In the genomic region with DNA sequence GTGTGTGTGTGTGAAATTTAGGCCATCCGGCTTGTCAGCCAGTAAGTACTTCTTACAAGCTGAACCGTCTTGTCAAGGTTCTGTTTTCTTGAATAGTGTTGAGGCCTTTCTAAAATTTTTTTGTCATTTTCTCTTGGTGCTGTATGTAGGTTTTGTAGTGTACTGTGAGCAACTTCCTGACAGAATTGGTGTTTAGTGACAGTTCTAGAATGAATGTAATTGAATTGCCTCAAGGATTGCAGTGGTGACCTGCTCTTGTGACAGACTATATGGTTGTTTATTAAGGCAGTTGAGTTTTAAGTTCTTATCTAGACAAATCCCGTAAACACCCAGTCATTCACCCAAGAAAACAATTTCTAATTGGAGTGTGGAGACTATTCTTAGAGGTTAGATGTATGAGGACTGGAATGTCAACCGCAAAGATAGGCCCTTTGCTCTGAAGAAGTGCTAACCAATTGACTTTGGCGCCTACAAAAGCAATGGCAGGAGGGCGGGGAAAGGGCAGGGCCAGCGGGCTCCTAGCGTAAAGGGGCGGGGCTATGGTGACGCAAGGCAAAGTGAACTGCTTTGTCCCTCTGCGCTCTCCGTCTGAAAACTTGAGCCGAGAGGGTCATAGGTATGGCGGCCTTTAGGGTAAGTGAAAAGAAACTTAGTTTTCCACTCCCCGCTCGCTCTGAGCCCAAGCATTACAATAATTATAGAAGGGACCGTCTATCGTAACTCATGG, we compare ENCODE assay signal across 8 mouse cellular contexts. TPM values are rescaled to one million over a fixed set of nuclear protein-coding genes. Genes with fewer than 3 reads are reported as not detected.
DNase-seq lines count a peak whose midpoint lies in the region; ATAC-seq and TF ChIP-seq lines count a peak whose summit lies in the region.

Gene Apool (plus strand): TSS at position 531 of the 727 bp plus-strand sequence.

- H3K9me3 ChIP-seq in kidney, embryonic 14.5 days (ENCODE audit: control insufficient read depth, low read length), result no peaks in the 10 kb centered on the region
- no peaks in the 10 kb centered on the region for H3K9me3 ChIP-seq in limb, embryonic 15.5 days

- H3K4me2 ChIP-seq in kidney, embryonic 14.5 days (replicated peaks; ENCODE audit: low read depth, low read length), result peak within 1 kb of the TSS; percentile 36
- H3K4me2 ChIP-seq in limb, embryonic 15.5 days, result peak within 1 kb of the TSS; percentile 31

- no peaks in the 10 kb centered on the region for H3K36me3 ChIP-seq in kidney, embryonic 14.5 days (ENCODE audit: control insufficient read depth, insufficient read depth, low read length)
- H3K36me3 ChIP-seq in limb, embryonic 15.5 days, result no peaks in the 10 kb centered on the region

- ATAC-seq in kidney, embryonic 14.5 days (ENCODE audit: low FRiP score, low TSS enrichment), result peak; percentile 97
- ATAC-seq in limb, embryonic 15.5 days (ENCODE audit: insufficient number of reproducible peaks, low FRiP score, low TSS enrichment, low read depth), result peak; percentile 80

- 28% methylated on average over 18 of the region's 18 CpGs for WGBS in kidney, embryonic 14.5 days
- WGBS in limb, embryonic 15.5 days, result 29% methylated on average over 18 of the region's 18 CpGs

- H3K27ac ChIP-seq in bone marrow macrophage, adult 2 months (ENCODE audit: insufficient read depth, low read depth, low read length), result peak within 1 kb of the TSS; percentile 60
- no peak within 1 kb of the TSS for H3K27ac ChIP-seq in embryonic fibroblast, embryonic 13.5 days (ENCODE audit: insufficient read depth, low read length)
- H3K27ac ChIP-seq in kidney, embryonic 14.5 days (ENCODE audit: low read depth, low read length), result 0 out of 2 replicates have a peak within 1 kb of the TSS, but pooled peaks have one; percentile 17
- peak within 1 kb of the TSS; percentile 59 for H3K27ac ChIP-seq in limb, embryonic 15.5 days

- peak within 1 kb of the TSS; percentile 82 for H3K4me3 ChIP-seq in bone marrow macrophage, adult 2 months (ENCODE audit: insufficient read depth, low read length)
- H3K4me3 ChIP-seq in embryonic fibroblast, embryonic 13.5 days (ENCODE audit: insufficient read depth, low read length), result peak within 1 kb of the TSS; percentile 87
- H3K4me3 ChIP-seq in kidney, embryonic 14.5 days (ENCODE audit: low read length), result peak within 1 kb of the TSS; percentile 52
- H3K4me3 ChIP-seq in limb, embryonic 15.5 days, result peak within 1 kb of the TSS; percentile 58

- no peaks in the 10 kb centered on the region for H3K27me3 ChIP-seq in kidney, embryonic 14.5 days (ENCODE audit: control insufficient read depth, insufficient read depth, low read length)
- no peaks in the 10 kb centered on the region for H3K27me3 ChIP-seq in limb, embryonic 15.5 days

- no peaks in the 10 kb centered on the region for H3K4me1 ChIP-seq in bone marrow macrophage, adult 2 months (ENCODE audit: control insufficient read depth, insufficient read depth, low read length)
- H3K4me1 ChIP-seq in embryonic fibroblast, embryonic 13.5 days (ENCODE audit: control insufficient read depth, insufficient read depth, low read length), result no peaks in the 10 kb centered on the region
- H3K4me1 ChIP-seq in kidney, embryonic 14.5 days (ENCODE audit: control insufficient read depth, insufficient read depth, low read length), result no peaks in the 10 kb centered on the region
- 0 out of 2 replicates have a peak, but pooled peaks cover 3% of the 10 kb centered on the region for H3K4me1 ChIP-seq in limb, embryonic 15.5 days

- no peak for TF ChIP-seq CTCF in bone marrow macrophage, adult 2 months (IDR thresholded peaks at IDR 0.05; ENCODE audit: low read depth, low read length)
- TF ChIP-seq CTCF in embryonic fibroblast, embryonic 13.5 days (IDR thresholded peaks at IDR 0.05; ENCODE audit: borderline replicate concordance, insufficient read depth, low read length), result no peak

- DNase-seq in A20 (ENCODE audit: low read depth, low spot score), result peak; percentile 85
- DNase-seq in heart, adult 9 months (ENCODE audit: low spot score in 2 of 2), result peak; percentile 82 to 85
- peak; percentile 32 to 66 for DNase-seq in monocyte, adult 2 months (ENCODE audit: low read depth in 1 of 2, low spot score in 2 of 2)
- peak; percentile 76 to 79 for DNase-seq in spleen, postnatal 36 days (ENCODE audit: low spot score in 2 of 2)

- H3K9ac ChIP-seq in kidney, embryonic 14.5 days (ENCODE audit: low read depth, low read length), result peak within 1 kb of the TSS; percentile 78
- H3K9ac ChIP-seq in limb, embryonic 15.5 days, result peak within 1 kb of the TSS; percentile 48

- TF ChIP-seq POLR2A in bone marrow macrophage, adult 2 months (IDR thresholded peaks at IDR 0.05; ENCODE audit: borderline replicate concordance, low read depth, low read length), result no peak
- TF ChIP-seq POLR2A in embryonic fibroblast, embryonic 13.5 days (IDR thresholded peaks at IDR 0.05; ENCODE audit: low read depth, low read length), result peak; percentile 74

RNA-seq across cellular contexts. Expression of gene Apool, which starts in this region (rescaled TPM):
- polyA plus RNA-seq in bone marrow macrophage, adult 2 months (2012; ENCODE audit: insufficient read depth, insufficient read length, missing spikeins), result 17.8 and 18.3 TPM in 2 replicates
- polyA plus RNA-seq in embryonic fibroblast, embryonic 13.5 days (2011; ENCODE audit: insufficient read length, low read depth, missing spikeins), result 25.5 and 30.6 TPM in 2 replicates
- polyA plus RNA-seq in kidney, embryonic 14.5 days (2014; fragmentation: Nextera tagmentation; extraction: Ambion mirVana), result 59.9 and 76.0 TPM in 2 replicates
- polyA plus RNA-seq in limb, embryonic 15.5 days (2015; fragmentation: Nextera tagmentation; extraction: Ambion mirVana), result 55.2 and 58.7 TPM in 2 replicates
